Mouse (Mus musculus) brain, embryonic 14.5 days (tissue): ENCODE measurements at regions not wholly inside any gene's neighbourhood (a gene's known extent, or its start where the extent isn't known, plus 50 kb on each side); places are given as distances from the start of the nearest gene placed in this dataset.

Experiments used
- CTCF ChIP-seq: fragments of 200-500 bp; IDR thresholded peaks from 2 replicates; pipeline ENCODE4 v1.5.1; 2012; ENCODE audit warnings: inconsistent platforms, mild to moderate bottlenecking, moderate library complexity, borderline replicate concordance; ENCODE audit not compliant: insufficient read depth, insufficient read length; ENCODE audit errors: extremely low read depth
- POLR2A ChIP-seq: fragments of 200-500 bp; IDR thresholded peaks from 2 replicates; pipeline ENCODE4 v1.6.1; 2012; ENCODE audit warnings: mild to moderate bottlenecking, inconsistent platforms, borderline replicate concordance; ENCODE audit not compliant: poor library complexity, insufficient read depth, insufficient read length, severe bottlenecking; ENCODE audit errors: extremely low read depth

DNA sequence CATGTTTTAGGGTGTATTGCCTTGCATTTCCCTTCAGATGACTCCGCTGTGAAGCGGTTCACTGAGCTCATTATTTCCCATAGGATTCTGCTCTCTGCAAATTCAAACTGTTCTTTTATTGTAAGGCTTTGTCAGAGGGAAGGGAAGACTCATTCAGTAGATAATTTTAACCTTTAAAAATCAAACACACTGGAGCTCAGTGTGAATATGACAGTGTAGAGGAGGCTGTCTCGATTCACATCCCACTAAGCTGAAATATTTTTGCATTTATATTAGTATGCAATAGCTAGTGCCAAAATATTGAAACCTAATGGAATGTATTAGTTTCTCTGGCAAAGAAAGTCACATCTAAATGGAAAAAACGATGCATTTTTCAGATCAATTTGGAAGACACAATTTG is 627.8 kb downstream of the Trim52 start:
- TF ChIP-seq POLR2A (no peak), CTCF (no peak)
